Mouse (Mus musculus) urinary bladder, postnatal 25 days (tissue): ENCODE measurements around the gene Efna2.

Experiments used
- DNase-seq: peaks from one replicate; pipeline ENCODE4 v3.0.0; 2022; ENCODE audit warnings: low spot score

Efna2 gene

DNA sequence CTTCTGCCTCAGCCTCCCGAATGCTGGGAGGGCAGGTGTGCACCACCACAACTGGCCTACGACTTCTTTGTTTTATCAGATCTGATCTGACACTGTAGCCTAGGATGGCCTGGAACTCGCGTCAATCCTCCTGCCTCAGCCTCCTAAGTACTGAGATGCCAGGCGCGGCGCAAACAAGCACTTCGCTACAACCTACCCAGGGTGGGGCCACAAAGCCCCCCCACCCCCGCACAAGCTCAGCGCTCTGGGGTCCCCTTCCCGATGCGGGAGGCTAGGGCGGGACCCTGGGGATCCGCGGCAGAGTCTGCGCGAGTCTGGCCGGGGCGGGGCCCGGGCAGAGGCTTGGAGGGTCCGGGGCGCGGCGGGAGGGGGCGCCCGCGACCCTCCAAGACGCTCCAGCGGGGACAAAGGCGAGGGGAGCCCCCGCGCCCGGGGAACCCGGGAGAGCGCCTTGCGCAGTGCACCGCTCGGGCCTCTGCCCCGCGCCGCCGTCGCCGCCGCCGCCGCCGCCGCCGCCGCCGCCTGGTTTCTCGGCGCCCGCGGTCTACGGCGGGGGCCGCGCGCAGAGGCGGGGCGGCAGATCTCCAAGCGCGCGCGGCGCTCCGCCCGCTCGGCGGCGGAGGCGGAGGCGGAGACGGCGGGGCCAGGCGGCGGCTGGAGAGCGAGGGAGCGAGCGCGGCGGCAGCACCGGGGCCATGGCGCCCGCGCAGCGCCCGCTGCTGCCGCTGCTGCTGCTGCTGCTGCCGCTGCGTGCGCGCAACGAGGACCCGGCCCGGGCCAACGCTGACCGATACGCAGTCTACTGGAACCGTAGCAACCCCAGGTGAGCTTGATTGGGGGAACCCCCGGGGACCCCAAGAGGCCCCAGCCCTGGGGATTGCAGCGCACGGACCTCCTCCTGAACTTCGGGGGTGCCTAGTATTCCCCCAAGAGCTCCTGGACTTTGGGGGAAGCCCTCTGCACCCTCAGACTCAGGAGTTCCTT is at the start of gene Efna2:
TSS of gene Efna2 (plus strand) at position 415 of the 984 bp plus-strand sequence.
- DNase-seq, result no peak

DNA sequence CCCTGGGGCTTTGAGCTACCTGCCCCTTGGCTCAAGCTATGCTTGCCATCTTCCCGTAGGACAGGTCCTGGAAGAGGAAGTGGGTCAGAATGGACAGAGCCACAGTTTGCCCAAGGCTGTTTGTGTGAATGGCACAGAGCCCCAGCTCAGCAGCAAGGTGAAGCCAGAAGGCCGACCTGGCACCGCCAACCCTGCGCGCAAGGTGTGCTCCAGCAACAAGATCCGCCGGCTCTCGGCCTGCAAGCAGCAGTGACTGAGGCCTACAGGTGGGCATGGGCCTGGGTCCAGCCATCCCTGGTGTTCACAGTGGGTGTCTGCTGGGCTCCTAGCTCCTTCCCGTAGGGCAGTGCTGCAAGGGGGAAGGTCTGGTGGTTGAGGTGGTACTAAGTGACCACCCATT is 49.4 kb upstream of the Efna2 start:
- DNase-seq, result no peak

DNA sequence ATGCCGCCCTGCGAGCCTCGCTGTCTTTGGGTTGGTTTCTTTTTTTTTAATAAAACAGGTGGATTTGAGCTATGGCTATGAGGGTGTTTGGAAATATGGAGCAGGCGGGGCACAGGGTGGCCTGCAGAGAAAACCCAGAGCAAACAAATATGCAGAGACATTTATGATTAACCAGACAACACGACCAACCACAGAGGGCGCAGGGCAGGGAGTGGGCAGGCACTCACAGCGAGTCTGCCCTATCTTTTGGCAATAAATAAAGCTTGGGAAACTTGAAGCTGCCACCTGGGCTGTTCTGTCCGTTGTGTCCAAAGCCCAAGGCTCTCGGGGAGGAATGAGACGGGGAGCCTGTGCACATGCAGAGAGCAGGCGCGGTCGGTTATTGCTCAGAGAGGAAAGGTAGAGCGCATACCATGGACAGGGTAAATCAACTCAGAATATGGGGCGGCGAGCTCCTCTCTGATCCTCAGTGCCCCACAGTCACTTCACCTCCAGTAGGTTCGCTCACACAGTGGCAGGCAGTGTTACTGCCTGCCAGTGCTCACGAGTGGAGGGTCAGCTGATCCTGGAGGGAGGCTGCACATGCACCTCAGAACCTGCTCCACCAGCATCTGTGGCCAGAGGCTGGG is 48.8 kb upstream of the Efna2 start:
- no peak for DNase-seq

DNA sequence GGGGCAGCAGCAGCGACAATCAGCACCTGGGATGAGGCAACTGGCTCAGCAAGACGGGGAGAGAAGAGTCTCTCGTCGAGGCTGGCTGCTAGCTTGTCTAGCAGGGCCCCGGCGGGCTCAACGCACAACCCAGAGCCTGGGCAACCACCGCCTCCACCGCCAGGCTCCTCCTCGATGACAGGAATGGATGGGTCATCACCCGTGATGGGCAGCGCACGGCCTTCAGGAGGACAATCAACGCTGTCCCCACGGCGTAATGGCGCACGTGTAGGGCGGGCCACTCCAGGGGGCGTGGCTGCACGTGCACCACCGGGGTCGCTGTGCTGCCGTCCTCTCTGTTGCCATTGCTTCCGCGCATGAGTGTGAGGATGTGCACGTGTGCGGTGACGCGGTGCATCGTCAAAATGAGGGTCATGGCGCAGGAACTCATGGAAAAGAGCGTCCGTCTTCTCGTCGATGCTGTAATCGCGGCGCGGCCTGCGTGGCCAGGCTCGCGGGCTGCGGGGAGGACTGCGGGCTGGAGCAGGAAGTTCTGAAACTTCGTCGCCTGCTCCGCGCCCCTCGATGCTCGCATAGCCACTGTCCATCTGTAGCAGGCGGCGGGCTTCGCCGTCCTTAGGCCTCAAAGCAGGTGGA is 47.8 kb upstream of the Efna2 start:
- no peak for DNase-seq

DNA sequence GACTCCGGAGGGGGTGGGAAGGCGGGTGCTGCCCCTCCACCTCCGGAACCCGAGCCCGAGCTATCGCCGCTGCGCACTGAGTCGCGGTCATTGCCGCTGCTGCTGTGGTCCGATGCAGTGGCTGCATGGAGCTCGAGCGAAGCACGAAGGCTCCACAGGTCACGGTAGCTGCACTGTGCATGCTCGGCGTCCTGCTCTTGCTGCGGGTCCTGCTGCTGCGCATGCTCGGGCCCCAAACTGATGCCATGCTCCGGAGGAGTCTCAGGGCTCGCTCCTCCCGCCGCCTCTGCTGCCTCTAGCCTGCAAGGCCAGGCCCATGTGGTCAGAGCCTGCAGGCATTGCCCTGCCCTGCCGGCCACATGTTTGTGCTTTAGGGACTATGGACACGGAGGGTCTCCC is 47.3 kb upstream of the Efna2 start:
- DNase-seq, result no peak

DNA sequence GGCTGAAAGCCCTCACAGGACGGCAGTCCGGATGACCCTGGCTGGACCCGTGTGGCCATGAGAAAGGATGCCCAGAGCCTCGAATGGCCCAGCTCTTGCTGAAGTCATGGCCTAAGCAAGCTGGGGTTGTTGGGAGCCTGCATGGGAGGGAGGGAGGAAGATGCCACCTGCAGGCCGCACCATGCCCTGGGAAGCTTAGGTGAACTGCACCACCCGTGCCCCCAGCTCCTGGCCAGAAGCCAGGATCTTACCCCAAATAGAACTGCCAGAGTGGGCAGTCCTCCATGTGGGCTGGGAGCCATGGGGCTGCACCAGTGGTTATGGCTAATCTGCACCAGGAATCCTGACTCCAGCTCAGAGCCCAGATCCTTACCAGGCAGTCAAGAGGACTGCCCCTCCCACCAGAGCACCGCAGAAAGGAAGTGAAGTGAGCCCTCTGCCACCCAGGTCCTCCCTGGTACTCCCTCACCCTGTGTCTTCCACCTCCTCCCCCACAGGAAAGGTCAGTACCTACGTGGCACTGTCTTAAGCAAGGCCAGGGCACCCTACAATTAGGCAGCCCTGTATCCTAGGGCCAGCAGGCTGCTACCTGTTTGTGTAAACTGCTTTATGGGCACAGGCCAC is 45.9 kb upstream of the Efna2 start:
- no peak for DNase-seq

DNA sequence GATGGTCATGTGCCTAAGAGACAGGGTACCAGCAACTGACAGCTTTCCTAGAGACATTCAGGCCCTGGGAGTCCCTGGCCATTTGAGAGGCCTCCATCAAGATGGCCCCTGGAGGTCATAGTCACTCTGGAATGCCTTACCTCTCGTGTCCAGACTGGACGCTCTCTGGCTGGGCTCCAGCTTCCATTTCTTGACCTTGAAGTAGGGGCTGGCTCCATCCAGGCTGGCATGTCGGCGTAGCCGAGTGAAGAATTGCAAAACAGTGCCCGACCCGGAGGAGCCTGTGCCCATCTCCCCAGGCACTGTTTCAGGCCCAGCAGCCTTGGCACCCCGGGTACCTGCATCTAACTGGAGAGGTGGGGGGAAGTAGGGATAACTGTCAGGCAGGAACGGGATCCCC is 44.9 kb upstream of the Efna2 start:
- no peak for DNase-seq

DNA sequence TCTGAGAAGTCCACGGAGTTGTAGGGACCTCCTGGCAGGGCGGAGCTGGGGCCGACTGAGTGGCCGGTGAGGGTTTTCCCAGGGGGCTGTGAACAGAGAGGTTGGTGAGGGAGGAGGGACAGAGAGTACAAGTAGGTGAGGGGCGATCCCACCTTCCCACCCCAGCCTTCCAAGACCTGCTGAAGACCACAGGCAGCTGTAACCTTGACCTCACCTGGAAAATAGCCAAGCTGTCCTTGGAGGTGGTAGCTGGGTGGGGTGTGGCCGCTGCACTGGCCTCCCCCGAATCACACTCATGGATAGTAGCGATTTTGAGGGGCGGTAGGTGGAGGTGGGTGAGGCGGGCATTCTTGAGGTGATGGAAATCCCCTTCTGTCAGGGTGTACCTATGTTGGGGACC is 44.1 kb upstream of the Efna2 start:
- no peak for DNase-seq

DNA sequence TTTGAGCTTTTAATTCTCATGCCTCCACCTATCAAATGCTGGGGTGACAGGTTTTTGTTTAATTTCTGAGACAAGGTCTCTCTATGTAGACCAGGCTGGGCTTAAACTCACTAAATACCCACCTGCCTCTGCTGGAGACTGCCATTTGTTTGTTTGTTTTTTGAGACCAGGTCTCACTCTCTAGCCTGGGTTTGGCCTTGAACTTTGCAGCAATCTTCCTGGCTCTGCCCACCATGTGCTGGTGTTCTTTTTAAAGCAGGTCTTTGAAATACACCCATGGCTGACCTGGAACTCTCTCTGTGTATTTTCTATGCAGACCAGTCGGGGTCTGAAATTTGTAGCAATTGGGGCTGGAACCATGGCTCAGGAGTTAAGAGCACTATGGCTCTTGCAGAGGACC is 43.6 kb upstream of the Efna2 start:
- no peak for DNase-seq

DNA sequence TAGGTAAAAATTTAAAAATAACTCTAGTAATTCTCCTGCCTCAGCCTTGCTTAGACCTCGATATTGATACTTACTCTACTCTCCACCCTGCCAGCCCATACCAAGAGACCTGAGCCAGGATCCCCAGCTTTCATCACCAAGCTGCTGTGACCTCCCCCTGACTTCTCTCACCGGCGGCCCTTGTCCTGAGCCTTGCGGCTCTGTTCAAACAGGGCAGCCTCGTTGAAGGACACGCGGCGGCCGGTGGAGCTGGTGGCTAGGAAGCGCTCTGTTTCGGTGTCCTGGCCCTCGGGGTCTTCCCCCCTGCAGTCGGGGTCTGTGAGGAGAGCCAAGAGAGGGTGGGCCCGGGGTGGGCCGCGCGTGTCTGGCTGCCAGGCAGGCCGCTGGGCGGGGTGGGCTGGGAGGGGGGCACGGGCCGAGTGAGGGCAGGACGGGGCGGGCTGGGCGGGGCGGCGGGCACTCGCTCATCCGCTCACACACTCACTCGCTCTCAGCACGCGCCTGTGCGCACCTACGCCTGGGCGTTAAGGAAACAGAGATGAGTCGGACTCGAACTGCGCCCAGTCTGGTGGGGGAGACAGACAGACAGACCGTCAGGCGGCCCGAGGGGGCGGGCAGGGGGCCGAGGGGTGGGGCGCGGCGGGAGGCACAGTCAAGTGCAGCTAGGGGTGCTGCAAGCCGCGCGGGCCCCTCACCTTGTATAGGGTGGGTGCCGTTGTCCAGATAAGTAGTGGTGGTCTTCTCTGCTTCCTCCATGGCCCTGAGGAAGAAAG is 42.9 kb upstream of the Efna2 start:
- DNase-seq, result no peak

DNA sequence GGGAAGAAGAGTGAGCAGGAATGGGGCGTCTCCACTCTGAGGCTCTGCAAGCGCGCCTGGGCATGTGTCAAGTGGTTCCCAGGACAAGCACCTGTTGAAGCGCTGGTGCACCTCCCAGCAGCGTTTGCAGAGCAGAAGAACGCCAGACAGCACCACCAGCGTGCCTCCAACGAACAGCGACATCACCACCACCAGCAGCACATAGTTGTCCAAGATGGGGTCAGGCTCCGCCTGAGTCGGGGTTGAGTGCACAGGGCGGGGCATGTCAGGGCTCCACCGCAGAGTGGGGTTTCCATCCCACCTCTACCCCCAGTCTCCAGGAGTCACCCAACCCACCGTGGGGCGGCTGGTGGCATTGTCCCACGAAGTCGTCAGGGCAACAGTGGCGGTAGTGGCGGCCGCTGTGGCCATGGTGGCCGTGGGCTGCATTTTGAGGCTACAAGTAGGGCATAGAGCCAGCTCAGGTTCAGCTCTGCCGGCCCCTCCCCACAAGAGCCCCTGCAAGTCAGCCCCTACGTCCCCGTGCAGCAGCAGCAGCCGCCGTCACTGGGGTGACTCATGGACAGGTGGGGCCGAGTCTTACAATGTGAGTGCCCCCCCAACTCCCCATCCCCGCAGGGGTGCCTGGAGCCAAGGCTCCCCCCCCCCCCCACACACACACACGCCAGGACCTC is 42.2 kb upstream of the Efna2 start:
- no peak for DNase-seq

DNA sequence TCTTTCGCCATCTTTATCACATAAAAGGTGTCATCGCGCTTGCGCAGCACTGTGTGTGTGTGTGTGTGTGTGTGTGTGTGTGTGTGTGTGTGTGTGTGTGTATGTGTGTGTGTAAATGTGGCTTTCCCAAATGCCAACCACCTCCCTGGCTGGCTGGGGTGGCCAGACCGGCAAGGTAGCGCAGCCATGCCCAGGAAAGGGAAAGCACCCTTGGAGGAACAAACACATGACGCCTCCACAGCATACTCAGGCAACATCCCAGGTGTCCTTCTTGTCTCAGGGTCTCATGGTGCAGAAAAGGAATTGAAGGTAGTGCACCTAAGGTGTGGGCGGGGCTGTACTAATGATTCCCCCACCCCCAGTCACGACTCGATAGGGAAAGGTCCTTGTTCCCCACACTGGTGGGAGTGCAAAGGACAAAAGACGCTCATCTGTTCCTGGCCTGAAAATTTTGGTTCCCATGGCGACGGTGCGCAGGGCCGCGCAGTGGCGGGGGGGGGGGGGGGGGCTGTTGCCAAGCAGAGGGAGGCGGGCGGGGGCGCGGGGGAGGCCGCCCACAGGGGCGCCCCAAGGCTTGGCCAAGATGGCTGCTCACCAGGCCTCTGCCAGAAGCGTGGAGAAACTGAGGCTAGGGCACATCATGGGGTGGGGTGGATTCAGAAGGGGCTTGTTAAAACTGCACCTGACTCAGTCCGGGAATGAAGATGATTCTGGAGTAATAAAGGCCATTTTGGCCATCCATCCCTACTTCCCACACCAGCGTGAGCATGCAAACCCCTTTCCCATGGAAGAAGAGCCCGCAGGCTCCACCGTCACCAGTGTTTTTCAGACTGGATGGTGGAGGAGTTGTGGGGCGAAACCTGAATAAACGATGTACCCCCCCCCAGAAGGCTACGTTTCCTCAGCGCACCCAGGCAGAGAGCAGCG is 41.4 kb upstream of the Efna2 start:
- no peak for DNase-seq

DNA sequence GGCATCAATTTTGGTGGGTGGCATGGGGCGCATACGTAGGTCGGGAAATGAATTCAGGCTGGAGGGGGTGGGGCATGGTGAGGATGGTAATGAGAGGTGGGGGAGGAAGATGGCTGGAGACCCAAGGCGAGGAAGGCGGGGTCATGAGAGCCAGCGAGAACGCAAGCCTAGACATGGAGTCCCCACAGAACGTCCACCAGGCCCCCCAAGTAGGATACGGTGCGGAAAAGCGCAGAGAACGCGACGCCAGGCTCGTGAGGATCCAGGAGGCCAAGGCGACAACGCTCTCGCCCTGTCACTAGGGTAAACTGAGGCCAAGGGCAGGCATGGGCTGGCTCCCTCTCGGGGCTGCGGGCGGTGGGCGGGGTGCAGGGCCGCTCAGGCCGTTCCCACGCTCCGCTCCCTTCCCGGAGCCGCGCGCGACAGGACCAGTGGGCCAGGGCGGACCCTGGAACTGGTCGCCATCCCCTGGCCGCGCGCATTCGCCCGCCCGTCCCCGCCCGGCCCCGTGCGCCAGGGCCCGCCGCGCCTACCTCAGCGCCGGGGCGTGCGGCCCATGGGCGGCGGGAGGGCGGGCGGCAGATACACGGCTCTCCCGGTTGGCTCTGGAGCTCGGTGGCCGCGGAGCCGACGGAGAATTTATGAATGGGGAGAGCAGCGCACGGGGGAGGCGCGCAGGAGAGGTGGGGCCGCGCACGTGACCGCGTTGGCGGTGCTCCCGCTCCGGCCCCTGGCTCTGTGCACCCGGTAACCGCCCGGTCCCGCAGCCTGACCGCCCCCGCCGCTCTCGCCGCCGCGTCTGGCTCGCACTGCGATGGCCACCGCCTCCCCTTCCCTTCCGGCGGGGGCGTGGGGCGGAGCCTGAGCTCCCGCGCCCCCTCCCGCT is 40.5 kb upstream of the Efna2 start, which contains the start of gene Atp5d:
TSS of gene Atp5d (plus strand) at position 80 of the 886 bp plus-strand sequence.
- peak; percentile 57 for DNase-seq

DNA sequence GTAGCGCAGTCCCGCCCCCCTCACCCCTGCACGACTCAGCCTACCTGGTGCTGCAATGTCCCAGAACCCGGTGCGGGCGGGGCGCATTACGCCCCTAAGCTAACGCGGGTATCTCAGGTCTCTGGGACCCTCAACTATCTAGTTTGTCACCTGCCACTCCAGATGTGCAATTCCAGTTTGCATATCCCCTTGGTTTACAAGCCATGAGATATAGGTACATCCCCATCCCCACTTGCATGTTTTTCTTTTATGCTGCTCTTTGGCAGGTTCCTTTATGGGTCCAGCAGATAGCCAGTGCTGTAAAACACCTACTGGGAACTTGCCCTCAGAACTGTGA is 39.9 kb upstream of the Efna2 start:
- DNase-seq, result no peak

DNA sequence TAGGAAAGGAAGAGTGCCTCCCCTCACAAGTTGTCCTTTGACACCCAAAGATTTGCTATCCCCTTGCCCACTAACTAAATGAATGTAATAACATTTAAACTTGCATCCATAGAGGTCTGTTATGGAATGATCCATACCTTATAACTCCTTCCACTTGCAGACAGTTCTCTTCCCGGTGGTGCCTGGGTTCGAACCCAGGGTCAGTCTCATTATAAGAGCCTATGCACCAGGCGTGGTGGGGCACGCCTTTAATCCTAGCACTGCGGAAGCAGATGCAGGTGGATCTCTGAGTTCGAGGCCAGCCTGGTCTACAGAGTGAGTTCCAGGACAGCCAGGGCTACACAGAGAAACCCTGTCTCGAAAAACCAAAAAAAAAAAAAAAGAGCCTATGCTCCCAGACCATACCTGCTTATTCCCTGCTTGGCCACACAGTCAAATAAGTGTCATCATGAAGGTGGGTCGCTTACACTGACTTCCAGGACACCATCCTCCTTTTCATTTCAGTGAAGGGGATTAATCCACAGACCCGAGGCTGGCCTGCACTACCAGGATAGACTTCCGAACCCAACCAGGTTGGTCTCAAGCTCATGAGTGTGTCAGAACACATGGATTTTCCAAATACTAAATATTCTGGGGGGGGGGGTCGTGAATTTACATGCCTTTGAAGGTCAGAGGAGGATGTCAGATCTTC is 39.2 kb upstream of the Efna2 start:
- DNase-seq, result no peak

DNA sequence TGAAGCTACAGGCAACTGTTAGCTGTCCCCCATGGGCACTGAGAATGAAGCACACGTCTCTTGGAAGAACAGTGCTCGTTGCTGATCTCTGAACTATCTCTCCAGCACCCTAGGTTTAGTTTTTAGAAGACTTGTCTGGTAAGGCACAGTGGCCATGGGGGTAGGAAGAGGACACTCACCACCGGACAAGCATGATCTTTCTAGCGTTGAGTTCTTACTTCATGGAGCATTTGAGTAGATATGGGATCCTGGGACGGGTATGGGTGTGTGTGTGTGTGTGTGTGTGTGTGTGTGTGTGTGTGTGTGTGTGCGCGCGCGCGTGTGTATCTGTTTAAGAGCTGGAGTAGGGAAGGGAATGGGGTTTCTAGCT is 38.6 kb upstream of the Efna2 start, which contains the start of gene Cbarp:
TSS of gene Cbarp (minus strand) at position 170 of the 370 bp plus-strand sequence.
- no peak for DNase-seq

DNA sequence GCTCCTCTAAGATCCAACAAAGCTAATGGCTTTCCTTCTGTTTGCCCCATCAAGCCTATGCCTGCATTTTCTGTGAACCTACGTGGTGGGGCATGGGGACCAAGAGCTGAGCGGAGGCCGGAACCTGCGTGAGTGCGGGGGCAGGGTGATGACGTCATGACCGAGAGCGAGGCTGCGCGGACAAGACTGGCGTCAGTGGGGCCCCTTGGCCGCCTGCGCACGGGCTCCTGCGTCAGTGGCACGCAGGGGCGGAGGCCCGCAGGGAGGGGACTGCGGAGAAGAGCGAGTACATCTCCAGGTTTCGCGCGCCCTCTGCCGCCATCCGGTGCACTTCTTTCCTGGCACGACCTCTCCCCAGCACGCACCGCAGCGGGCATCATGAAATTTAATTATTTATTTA is 38.0 kb upstream of the Efna2 start:
- DNase-seq, result peak; percentile 90

DNA sequence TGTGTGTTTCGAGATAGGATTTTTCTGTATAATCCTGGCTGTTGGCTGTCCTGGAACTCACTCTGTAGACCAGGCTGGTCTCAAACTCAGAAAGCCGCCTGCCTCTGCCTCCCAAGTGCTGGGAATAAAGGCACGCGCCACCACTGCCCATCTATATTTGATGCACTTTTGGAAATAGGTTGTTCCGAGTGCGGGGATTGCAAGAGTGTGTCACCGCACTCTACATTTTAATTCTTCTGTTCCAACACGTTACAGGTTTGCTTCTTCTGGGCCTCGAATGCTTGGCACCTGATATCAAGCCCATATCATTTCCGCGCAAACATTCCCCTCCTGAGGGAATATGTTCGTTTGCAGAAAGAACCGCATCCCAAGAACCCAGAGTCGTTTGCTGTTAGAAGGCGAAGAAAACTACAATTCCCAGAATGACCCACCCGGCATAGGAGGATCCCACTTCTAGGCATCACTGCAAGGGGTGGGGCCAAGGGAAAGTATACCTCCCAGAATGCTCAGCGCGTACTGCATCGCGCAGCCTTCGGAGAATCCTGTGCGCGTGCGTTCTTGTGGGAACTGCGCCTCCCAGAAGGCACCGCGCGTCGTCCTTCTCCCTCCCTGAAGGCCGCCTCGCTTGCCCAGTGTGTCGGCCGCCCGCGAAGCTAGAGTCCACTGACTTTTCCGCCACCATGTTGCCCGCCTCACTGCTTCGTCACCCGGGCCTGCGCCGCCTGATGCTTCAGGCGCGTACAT is 37.3 kb upstream of the Efna2 start:
- DNase-seq, result peak; percentile 80
